Mouse (Mus musculus) CH12.LX (cell line): ENCODE measurements around the gene Fgfr2. TPM values are rescaled to one million over a fixed set of nuclear protein-coding genes. Genes with fewer than 3 reads are reported as not detected.

ENCODE experiments used
- DNase-seq: peaks from one replicate; pipeline ENCODE4 v3.0.0-alpha.2; 2013; ENCODE audit errors: extremely low read depth
- H3K27ac ChIP-seq: 2 replicates; pipeline ENCODE4 v1.5.1; 2012; ENCODE audit warnings: low read depth, mild to moderate bottlenecking, control low read depth, moderate library complexity; ENCODE audit not compliant: insufficient read depth
- H3K27me3 ChIP-seq: replicated peaks from 2 replicates; pipeline ENCODE3; 2012; ENCODE audit warnings: inconsistent platforms
- H3K36me3 ChIP-seq, 2 experiments: replicated peaks in 1 of 2; 2 replicates each; pipeline versions ENCODE3 to v1.6.1; 2012; ENCODE audit warnings: inconsistent platforms in 1 of 2, low read length in 1 of 2, mild to moderate bottlenecking in 1 of 2, mixed read lengths in 1 of 2, moderate library complexity in 1 of 2; ENCODE audit not compliant: control insufficient read depth in 1 of 2, insufficient read depth in 1 of 2
- H3K4me1 ChIP-seq, 2 experiments: 2 replicates each; pipeline ENCODE4 v1.6.1; 2012; ENCODE audit warnings: inconsistent platforms in 1 of 2, moderate library complexity in 1 of 2; ENCODE audit not compliant: insufficient read depth in 2 of 2, control insufficient read depth in 1 of 2
- H3K4me2 ChIP-seq: 2 replicates; pipeline ENCODE4 v1.6.1; 2012; ENCODE audit warnings: low read depth, mild to moderate bottlenecking, control low read depth; ENCODE audit not compliant: poor library complexity, insufficient read depth, severe bottlenecking
- H3K4me3 ChIP-seq, 3 experiments: fragments of 150-350 bp in 1 of 3; sonication (generic) in 1 of 3; replicated peaks in 1 of 3; 2 replicates each; pipeline versions ENCODE3 to v1.5.1; 2011 to 2012; ENCODE audit warnings: low read depth in 2 of 3, low read length in 2 of 3, mild to moderate bottlenecking in 2 of 3, moderate library complexity in 2 of 3, control low read depth in 1 of 3, improper control_type of control experiment in 1 of 3, inconsistent platforms in 1 of 3, mixed read lengths in 1 of 3; ENCODE audit not compliant: poor library complexity in 1 of 3
- H3K79me2 ChIP-seq: replicated peaks from 2 replicates; pipeline ENCODE4 v1.6.1; 2012; ENCODE audit warnings: mild to moderate bottlenecking, moderate library complexity; ENCODE audit not compliant: control insufficient read depth, poor library complexity, insufficient read depth, severe bottlenecking; ENCODE audit errors: extremely low read depth
- H3K9ac ChIP-seq: 2 replicates; pipeline ENCODE4 v1.6.1; 2012; ENCODE audit warnings: low read depth, mild to moderate bottlenecking, control low read depth, moderate library complexity; ENCODE audit not compliant: insufficient read depth
- H3K9me3 ChIP-seq: replicated peaks from 2 replicates; pipeline ENCODE3; 2012; ENCODE audit warnings: low read length, inconsistent platforms, mixed read lengths
- BHLHE40 ChIP-seq: IDR thresholded peaks from 2 replicates; pipeline ENCODE4 v1.6.1; 2011; ENCODE audit warnings: mild to moderate bottlenecking, low read depth, low read length, improper control_type of control experiment
- CHD2 ChIP-seq: IDR thresholded peaks from 2 replicates; pipeline ENCODE4 v1.6.1; 2011; ENCODE audit warnings: low read length, improper control_type of control experiment
- ELF1 ChIP-seq: IDR thresholded peaks from 2 replicates; pipeline ENCODE4 v1.6.1; 2014; ENCODE audit warnings: low read depth, mild to moderate bottlenecking, inconsistent platforms, low read length, improper control_type of control experiment
- EP300 ChIP-seq: IDR thresholded peaks from 2 replicates; pipeline ENCODE4 v1.6.1; 2011; ENCODE audit warnings: low read length, improper control_type of control experiment
- ETS1 ChIP-seq: conservative IDR thresholded peaks from 2 replicates; pipeline ENCODE4 v1.6.1; 2012; ENCODE audit warnings: low read depth, mild to moderate bottlenecking, inconsistent platforms, low read length, improper control_type of control experiment, moderate library complexity
- HCFC1 ChIP-seq: IDR thresholded peaks from 2 replicates; pipeline ENCODE4 v1.6.1; 2012; ENCODE audit warnings: low read depth, mild to moderate bottlenecking, inconsistent platforms, low read length, improper control_type of control experiment
- IRF4 ChIP-seq: IDR thresholded peaks from 2 replicates; pipeline ENCODE4 v1.6.1; 2014; ENCODE audit warnings: low read depth, mild to moderate bottlenecking, inconsistent platforms, low read length, improper control_type of control experiment
- JUN ChIP-seq: IDR thresholded peaks from 2 replicates; pipeline ENCODE4 v1.6.1; 2011; ENCODE audit warnings: low read depth, mild to moderate bottlenecking, low read length, improper control_type of control experiment, moderate library complexity; ENCODE audit not compliant: insufficient read depth
- MAFK ChIP-seq: IDR thresholded peaks from 2 replicates; pipeline ENCODE4 v1.6.1; 2011; ENCODE audit warnings: low read length, improper control_type of control experiment; ENCODE audit not compliant: insufficient replicate concordance
- MEF2A ChIP-seq: IDR thresholded peaks from 2 replicates; pipeline ENCODE4 v1.6.1; 2014; ENCODE audit warnings: low read depth, mild to moderate bottlenecking, inconsistent platforms, low read length, improper control_type of control experiment, borderline replicate concordance
- MXI1 ChIP-seq: IDR thresholded peaks from 2 replicates; pipeline ENCODE4 v1.6.1; 2011; ENCODE audit warnings: mild to moderate bottlenecking, low read depth, low read length, improper control_type of control experiment
- MYC ChIP-seq: IDR thresholded peaks from 2 replicates; pipeline ENCODE4 v1.6.1; 2011; ENCODE audit warnings: low read depth, mild to moderate bottlenecking, improper control_type of control experiment, low read length
- NELFE ChIP-seq: IDR thresholded peaks from 2 replicates; pipeline ENCODE4 v1.6.1; 2011; ENCODE audit warnings: low read depth, low read length, improper control_type of control experiment
- POLR2AphosphoS2 ChIP-seq: IDR thresholded peaks from 2 replicates; pipeline ENCODE4 v1.6.1; 2011; ENCODE audit warnings: low read depth, low read length, improper control_type of control experiment
- RAD21 ChIP-seq: IDR thresholded peaks from 2 replicates; pipeline ENCODE4 v1.6.1; 2011; ENCODE audit warnings: low read depth, mild to moderate bottlenecking, low read length, improper control_type of control experiment, moderate library complexity
- SIN3A ChIP-seq: IDR thresholded peaks from 2 replicates; pipeline ENCODE4 v1.6.1; 2012; ENCODE audit warnings: low read length, improper control_type of control experiment, inconsistent platforms
- SMC3 ChIP-seq: IDR thresholded peaks from 2 replicates; pipeline ENCODE4 v1.6.1; 2011; ENCODE audit warnings: low read depth, low read length, improper control_type of control experiment
- TBP ChIP-seq: conservative IDR thresholded peaks from 2 replicates; pipeline ENCODE4 v1.6.1; 2011; ENCODE audit warnings: low read depth, low read length, improper control_type of control experiment
- TCF12 ChIP-seq: IDR thresholded peaks from 2 replicates; pipeline ENCODE4 v1.6.1; 2014; ENCODE audit warnings: low read depth, mild to moderate bottlenecking, inconsistent platforms, low read length, improper control_type of control experiment
- USF1 ChIP-seq: IDR thresholded peaks from 2 replicates; pipeline ENCODE4 v1.6.1; 2014; ENCODE audit warnings: low read depth, mild to moderate bottlenecking, inconsistent platforms, low read length, improper control_type of control experiment
- USF2 ChIP-seq: conservative IDR thresholded peaks from 2 replicates; pipeline ENCODE4 v1.6.1; 2011; ENCODE audit warnings: low read depth, low read length, improper control_type of control experiment
- ZC3H11A ChIP-seq: IDR thresholded peaks from 2 replicates; pipeline ENCODE4 v1.6.1; 2012; ENCODE audit warnings: low read depth, mild to moderate bottlenecking, inconsistent platforms, low read length, improper control_type of control experiment
- dilution Hi-C: fragments of 300-500 bp; cut with MboI; formaldehyde crosslinking; loops from 2 replicates; pipeline ENCODE4 v1.14.3; 2020; ENCODE audit warnings: low sequenced_read_pairs; ENCODE audit not compliant: extremely low pct_unique_long_range_greater_than_20kb, extremely low pct_ligation_motif_present
- in situ Hi-C: fragments of 300-500 bp; cut with MboI; formaldehyde crosslinking; loops from 3 replicates; pipeline ENCODE4 v1.14.3; 2019; ENCODE audit warnings: low sequenced_read_pairs, low pct_ligation_motif_present, low pct_unique_long_range_greater_than_20kb, mixed read lengths
- polyA plus RNA-seq: library from polyadenylated mRNA; unstranded; fragments of >175 nt; gene quantifications from 2 replicates; pipeline ENCODE4 v1.2.1, GENCODE M21; 2012; ENCODE audit warnings: low read depth; ENCODE audit not compliant: insufficient read length
- total RNA-seq, 2 experiments: library from RNA; depleted of rRNA; stranded (reverse); fragments of 300-350 nt in 1 of 2; fragments of >200 nt in 1 of 2; gene quantifications; 2 replicates each; pipeline ENCODE4 v1.2.3; 2012 to 2014

Fgfr2 gene
- total and polyA plus RNA-seq, 3 experiments: not detected

- no peaks in the 10 kb centered on the region for H3K9me3 ChIP-seq
- peak overlapping the region; percentile 47; the same call in 1 of the 2 replicates for H3K9ac ChIP-seq
- H3K4me1 ChIP-seq: peaks cover 66 to 98% of the 10 kb centered on the region in 2 experiments
- H3K79me2 ChIP-seq: peaks cover 17% of the 10 kb centered on the region
- dilution Hi-C loops: no loop called here
- H3K36me3 ChIP-seq: peaks cover 14 to 56% of the 10 kb centered on the region in 2 experiments
- H3K4me3 ChIP-seq: no peak overlapping the region
- peak overlapping the region; percentile 95 for H3K27ac ChIP-seq
- no peak for DNase-seq
- in situ Hi-C loops: loop anchor here (5.0 kb wide), 1 partner anchor 42 kb away; no protein-coding TSS in a partner anchor
- peak; percentile 87 for TF ChIP-seq MAFK
- no peak for TF ChIP-seq TCF12
- H3K27me3 ChIP-seq: no peaks in the 10 kb centered on the region
- peak overlapping the region; percentile 51; the same call in 1 of the 2 replicates for H3K4me2 ChIP-seq
Observed at GRCm38 (mm10) chr7:132765629-132766186, 357.4 kb downstream of the Fgfr2 start.

DNA sequence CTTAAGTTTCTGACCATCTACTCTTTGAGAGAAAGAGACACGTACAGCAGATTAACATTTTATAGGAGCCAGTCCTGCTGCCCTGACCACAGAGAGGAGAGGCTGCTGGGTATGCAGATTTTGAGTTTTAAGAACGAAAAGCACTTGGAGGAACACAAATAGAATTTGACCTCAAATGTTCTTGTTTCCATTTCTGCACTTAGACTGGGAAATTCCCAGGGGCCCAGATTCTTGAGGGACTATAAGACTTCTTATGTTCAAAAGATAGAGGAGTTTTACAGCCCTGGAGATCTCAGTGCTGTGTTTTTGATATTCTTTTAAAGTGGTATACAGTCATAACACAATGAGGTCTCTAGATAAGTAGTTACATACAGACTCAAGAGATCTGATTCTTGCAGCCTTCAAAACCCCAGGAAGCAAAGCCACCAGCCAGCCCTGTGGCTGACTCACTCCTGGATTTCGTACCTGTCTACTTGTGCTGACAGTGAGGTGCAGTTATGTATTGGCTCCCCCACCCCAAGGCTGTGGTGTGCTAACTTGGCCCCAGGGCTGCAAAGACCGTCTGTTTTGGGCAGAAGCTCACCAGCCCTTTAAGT lies 358.2 kb downstream of the Fgfr2 start:
- Histone ChIP-seq H3K9me3 (no peaks in the 10 kb centered on the region), H3K27ac (peak overlapping the region; percentile 97), H3K36me3 (peaks cover 14 to 55% of the 10 kb centered on the region in 2 experiments)

GRCm38 (mm10) chr7:132764314-132764713 lies 358.8 kb downstream of the Fgfr2 start:
- peak overlapping the region; percentile 51 for H3K4me2 ChIP-seq
- peak; percentile 55 for DNase-seq
- in situ Hi-C loops (no loop called here), dilution Hi-C loops (no loop called here)
- H3K4me3 ChIP-seq: no peak overlapping the region
- H3K27ac ChIP-seq: peak overlapping the region; percentile 97
- H3K36me3 ChIP-seq: peaks cover 16 to 56% of the 10 kb centered on the region in 2 experiments
- peak overlapping the region; percentile 59 for H3K9ac ChIP-seq
- H3K27me3 ChIP-seq: no peaks in the 10 kb centered on the region
- no peaks in the 10 kb centered on the region for H3K9me3 ChIP-seq
- peaks cover 61 to 98% of the 10 kb centered on the region in 2 experiments for H3K4me1 ChIP-seq
- peaks cover 17% of the 10 kb centered on the region for H3K79me2 ChIP-seq
- TF ChIP-seq EP300 (peak; percentile 40), USF1 (no peak), USF2 (no peak), IRF4 (peak; percentile 33; the same call in 1 of the 2 replicates), ELF1 (peak; percentile 67), SMC3 (no peak), JUN (no peak), TBP (0 out of 2 replicates have a peak, but pooled peaks have one; percentile 37), SIN3A (no peak; the same call in 1 of the 2 replicates), POLR2AphosphoS2 (no peak), BHLHE40 (peak; percentile 68), MXI1 (peak; percentile 62; the same call in 1 of the 2 replicates), CHD2 (no peak; the same call in 1 of the 2 replicates), ZC3H11A (no peak), TCF12 (no peak), RAD21 (no peak)

More for the DNA sequence above, 358.2 kb downstream of the Fgfr2 start:
- Histone ChIP-seq H3K4me1 (peaks cover 63 to 98% of the 10 kb centered on the region in 2 experiments), H3K9ac (peak overlapping the region; percentile 59; the same call in 1 of the 2 replicates), H3K79me2 (peaks cover 17% of the 10 kb centered on the region), H3K4me3 (no peak overlapping the region), H3K4me2 (peak overlapping the region; percentile 51), H3K27me3 (no peaks in the 10 kb centered on the region)
- dilution Hi-C loops: no loop called here
- in situ Hi-C loops: loop anchor here (5.0 kb wide), 1 partner anchor 42 kb away; no protein-coding TSS in a partner anchor
- TF ChIP-seq IRF4: peak; percentile 80
- TF ChIP-seq TBP: peak; percentile 75
- no peak for TF ChIP-seq HCFC1
- peak; percentile 75 for TF ChIP-seq TCF12
- TF ChIP-seq MYC: no peak; the same call in 1 of the 2 replicates
- TF ChIP-seq MXI1: no peak; the same call in 1 of the 2 replicates
- peak; percentile 95 for TF ChIP-seq EP300
- peak; percentile 81 for TF ChIP-seq MAFK
- peak; percentile 86 for TF ChIP-seq ETS1
- TF ChIP-seq ZC3H11A: no peak
- peak; percentile 99 for TF ChIP-seq MEF2A
- TF ChIP-seq BHLHE40: peak; percentile 53
- TF ChIP-seq NELFE: no peak
- TF ChIP-seq CHD2: peak; percentile 70; the same call in 1 of the 2 replicates
- TF ChIP-seq JUN: peak; percentile 51; the same call in 1 of the 2 replicates
- TF ChIP-seq POLR2AphosphoS2: no peak
- TF ChIP-seq SIN3A: no peak
- DNase-seq: peak; percentile 90
